Mouse (Mus musculus): ENCODE measurements at regions not wholly inside any gene's neighbourhood (a gene's known extent, or its start where the extent isn't known, plus 50 kb on each side); places are given as distances from the start of the nearest gene placed in this dataset.

DNA sequence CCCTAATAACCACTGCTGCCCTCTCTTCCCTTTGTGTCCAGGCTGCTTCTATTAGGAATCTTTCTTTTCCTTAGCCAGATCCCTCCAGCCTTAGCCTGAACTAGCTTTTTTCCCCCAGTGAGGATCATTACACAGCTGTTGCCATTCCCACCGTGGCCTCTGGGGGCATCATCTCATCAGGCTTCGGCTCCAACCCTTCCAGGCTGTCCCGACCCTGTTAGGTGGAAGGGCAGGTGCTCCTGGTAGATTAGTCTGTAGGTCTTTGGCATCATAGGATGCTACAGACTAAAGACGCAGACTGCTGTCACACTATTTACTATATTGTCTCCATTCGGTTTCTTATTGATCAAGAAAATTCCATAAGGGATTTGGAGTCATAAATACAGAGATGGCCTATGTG, 112.7 kb upstream of the Spon1 start:
- peak; percentile 66 for TF ChIP-seq CTCF (IDR thresholded peaks at IDR 0.05; ENCODE audit: extremely low read depth, insufficient read depth, low read length)
- TF ChIP-seq POLR2A (IDR thresholded peaks at IDR 0.05; ENCODE audit: extremely low read depth, insufficient read depth, low read length) = no peak

Measured in cortical plate, adult 2 months (tissue).